ENCODE assay signal across 7 mouse cellular contexts in genomic region chr17:27212768-27213525, GRCm38 (mm10). TPM values are rescaled to one million over a fixed set of nuclear protein-coding genes. Genes with fewer than 3 reads are reported as not detected.
DNase-seq lines count a peak whose midpoint lies in the region; ATAC-seq and TF ChIP-seq lines count a peak whose summit lies in the region.

No protein-coding gene starts in this region.

- peak; percentile 71 for TF ChIP-seq CTCF in stomach, postnatal 0 days (IDR thresholded peaks at IDR 0.05; ENCODE audit: low read depth)

- ATAC-seq in heart, embryonic 12.5 days (ENCODE audit: insufficient number of reproducible peaks, low FRiP score) = peak; percentile 72; the same call in 1 of the 2 replicates
- peak; percentile 89 for ATAC-seq in kidney, embryonic 16.5 days (ENCODE audit: low FRiP score, low TSS enrichment)
- ATAC-seq in stomach, postnatal 0 days (ENCODE audit: low FRiP score, low TSS enrichment) = peak; percentile 81

- no peak overlapping the region for H3K27ac ChIP-seq in heart, embryonic 12.5 days (ENCODE audit: poor library complexity, severe bottlenecking)
- H3K27ac ChIP-seq in kidney, embryonic 16.5 days (ENCODE audit: low read length) = peak overlapping the region; percentile 78
- H3K27ac ChIP-seq in stomach, postnatal 0 days (replicated peaks) = no peak overlapping the region

- no peaks in the 10 kb centered on the region for H3K9me3 ChIP-seq in heart, embryonic 12.5 days (replicated peaks)
- H3K9me3 ChIP-seq in kidney, embryonic 16.5 days (ENCODE audit: low read length) = no peaks in the 10 kb centered on the region
- no peaks in the 10 kb centered on the region for H3K9me3 ChIP-seq in stomach, postnatal 0 days (ENCODE audit: control insufficient read depth, low read length)

- 10% methylated on average over 11 of the region's 11 CpGs for WGBS in heart, embryonic 12.5 days
- WGBS in kidney, embryonic 16.5 days = 2% methylated on average over 11 of the region's 11 CpGs
- 9% methylated on average over 11 of the region's 11 CpGs for WGBS in stomach, postnatal 0 days

- no peak for TF ChIP-seq EP300 in stomach, postnatal 0 days (optimal IDR thresholded peaks at IDR 0.05)

- peak; percentile 46 for DNase-seq in 3T3-L1 (ENCODE audit: low read depth, low spot score)
- peak; percentile 44 for DNase-seq in A20 (ENCODE audit: low read depth, low spot score)
- DNase-seq in cerebellum, postnatal 14 days = peak; percentile 62 to 78
- peak; percentile 63 for DNase-seq in lung, postnatal 14 days
- peak; percentile 83 for DNase-seq in stomach, postnatal 0 days (ENCODE audit: low spot score)

- H3K4me1 ChIP-seq in heart, embryonic 12.5 days (replicated peaks) = peaks cover 10% of the 10 kb centered on the region; the same call in 1 of the 2 replicates
- H3K4me1 ChIP-seq in kidney, embryonic 16.5 days (ENCODE audit: insufficient read depth, low read length) = peaks cover 24% of the 10 kb centered on the region
- H3K4me1 ChIP-seq in stomach, postnatal 0 days (replicated peaks; ENCODE audit: control insufficient read depth, insufficient read depth) = no peaks in the 10 kb centered on the region

- H3K9ac ChIP-seq in heart, embryonic 12.5 days = no peak overlapping the region
- H3K9ac ChIP-seq in kidney, embryonic 16.5 days (replicated peaks; ENCODE audit: low read length) = 0 out of 2 replicates have a peak overlapping the region, but pooled peaks have one; percentile 32
- no peak overlapping the region; the same call in 1 of the 2 replicates for H3K9ac ChIP-seq in stomach, postnatal 0 days (ENCODE audit: low read length)

- H3K27me3 ChIP-seq in heart, embryonic 12.5 days (replicated peaks) = peaks cover 36% of the 10 kb centered on the region
- no peaks in the 10 kb centered on the region for H3K27me3 ChIP-seq in kidney, embryonic 16.5 days (ENCODE audit: insufficient read depth, low read length)
- no peaks in the 10 kb centered on the region for H3K27me3 ChIP-seq in stomach, postnatal 0 days (ENCODE audit: control insufficient read depth, insufficient read depth, low read length)

- H3K4me3 ChIP-seq in heart, embryonic 12.5 days = no peak overlapping the region
- H3K4me3 ChIP-seq in kidney, embryonic 16.5 days (ENCODE audit: low read length) = no peak overlapping the region
- H3K4me3 ChIP-seq in stomach, postnatal 0 days (ENCODE audit: low read depth, low read length) = 0 out of 2 replicates have a peak overlapping the region, but pooled peaks have one; percentile 8

- H3K4me2 ChIP-seq in heart, embryonic 12.5 days = peak overlapping the region; percentile 44
- peak overlapping the region; percentile 25; the same call in 1 of the 2 replicates for H3K4me2 ChIP-seq in kidney, embryonic 16.5 days (replicated peaks; ENCODE audit: low read depth, low read length)
- H3K4me2 ChIP-seq in stomach, postnatal 0 days (replicated peaks; ENCODE audit: low read depth) = peak overlapping the region; percentile 23; the same call in 1 of the 2 replicates

- H3K36me3 ChIP-seq in heart, embryonic 12.5 days = no peaks in the 10 kb centered on the region
- H3K36me3 ChIP-seq in kidney, embryonic 16.5 days (ENCODE audit: insufficient read depth, low read length) = no peaks in the 10 kb centered on the region
- no peaks in the 10 kb centered on the region for H3K36me3 ChIP-seq in stomach, postnatal 0 days (ENCODE audit: control insufficient read depth, insufficient read depth, low read length)

RNA-seq across cellular contexts. Expression of gene Lemd2, which starts 8.7 kb away (rescaled TPM):
- polyA plus RNA-seq in heart, embryonic 12.5 days (2016; fragmentation: Nextera tagmentation; extraction: Ambion mirVana) = 13.7 and 16.8 TPM in 2 replicates
- polyA plus RNA-seq in kidney, embryonic 16.5 days (2015; fragmentation: Nextera tagmentation; extraction: Ambion mirVana) = 9.7 and 10.0 TPM in 2 replicates
- 9.6 and 9.9 TPM in 2 replicates for polyA plus RNA-seq in stomach, postnatal 0 days (2015; fragmentation: Nextera tagmentation; extraction: Ambion mirVana)

RNA-seq across cellular contexts. Expression of gene Ip6k3, which starts 45.4 kb away (rescaled TPM):
- 0.18 and 0.31 TPM in 2 replicates for polyA plus RNA-seq in heart, embryonic 12.5 days (2016; fragmentation: Nextera tagmentation; extraction: Ambion mirVana)
- 0.15 and 0.19 TPM in 2 replicates for polyA plus RNA-seq in kidney, embryonic 16.5 days (2015; fragmentation: Nextera tagmentation; extraction: Ambion mirVana)
- 0.13 and 0.16 TPM in 2 replicates for polyA plus RNA-seq in stomach, postnatal 0 days (2015; fragmentation: Nextera tagmentation; extraction: Ambion mirVana)
